Mouse (Mus musculus): ENCODE results near the gene Med8. TPM values are rescaled to one million over a fixed set of nuclear protein-coding genes. Genes with fewer than 3 reads are reported as not detected.

The Med8 gene
- polyA plus RNA-seq, 1 experiment from 2014 or later: 95.8 TPM

GRCm38 (mm10) chr4:118365991-118366390 is 43.1 kb upstream of the Med8 start:
- Histone ChIP-seq H3K27me3 (replicated peaks; ENCODE audit: insufficient read depth, low read length) (no peaks in the 10 kb centered on the region), H3K4me2 (replicated peaks; ENCODE audit: low read depth, low read length) (no peak overlapping the region), H3K27ac (ENCODE audit: low read length) (no peak overlapping the region), H3K9me3 (ENCODE audit: low read length) (no peaks in the 10 kb centered on the region), H3K4me1 (ENCODE audit: insufficient read depth, low read depth, low read length) (no peaks in the 10 kb centered on the region), H3K36me3 (ENCODE audit: insufficient read depth, low read length) (peaks cover 40% of the 10 kb centered on the region), H3K9ac (replicated peaks; ENCODE audit: low read depth) (no peak overlapping the region), H3K4me3 (ENCODE audit: low read depth, low read length) (no peak overlapping the region)
- no peak for ATAC-seq
- 85% methylated on average over 14 of the region's 14 CpGs for WGBS
- no peak for TF ChIP-seq CTCF (IDR thresholded peaks at IDR 0.05)
- no peak for TF ChIP-seq EP300 (IDR thresholded peaks at IDR 0.05)
- no peak for DNase-seq (ENCODE audit: low spot score)

- Histone ChIP-seq H3K9me3 (ENCODE audit: low read length) (no peaks in the 10 kb centered on the region), H3K27ac (ENCODE audit: low read length) (no peak overlapping the region), H3K4me2 (replicated peaks; ENCODE audit: low read depth, low read length) (no peak overlapping the region), H3K9ac (replicated peaks; ENCODE audit: low read depth) (no peak overlapping the region), H3K36me3 (ENCODE audit: insufficient read depth, low read length) (peaks cover 40% of the 10 kb centered on the region), H3K4me3 (ENCODE audit: low read depth, low read length) (no peak overlapping the region), H3K4me1 (ENCODE audit: insufficient read depth, low read depth, low read length) (no peaks in the 10 kb centered on the region), H3K27me3 (replicated peaks; ENCODE audit: insufficient read depth, low read length) (no peaks in the 10 kb centered on the region)
- ATAC-seq (no peak), DNase-seq (ENCODE audit: low spot score) (no peak)
- no peak for TF ChIP-seq CTCF (IDR thresholded peaks at IDR 0.05)
- no peak for TF ChIP-seq EP300 (IDR thresholded peaks at IDR 0.05)
- WGBS: 84% methylated on average over 12 of the region's 12 CpGs
Measured at GRCm38 (mm10) chr4:118367551-118367950, 41.6 kb upstream of the Med8 start.

- no peaks in the 10 kb centered on the region for H3K4me1 ChIP-seq (ENCODE audit: insufficient read depth, low read depth, low read length)
- H3K4me3 ChIP-seq (ENCODE audit: low read depth, low read length): no peak overlapping the region
- H3K9me3 ChIP-seq (ENCODE audit: low read length): no peaks in the 10 kb centered on the region
- no peak overlapping the region for H3K27ac ChIP-seq (ENCODE audit: low read length)
- H3K27me3 ChIP-seq (replicated peaks; ENCODE audit: insufficient read depth, low read length): no peaks in the 10 kb centered on the region
- ATAC-seq: no peak
- TF ChIP-seq EP300 (IDR thresholded peaks at IDR 0.05) (no peak), CTCF (IDR thresholded peaks at IDR 0.05) (no peak)
- 65% methylated on average over 3 of the region's 3 CpGs for WGBS
- H3K4me2 ChIP-seq (replicated peaks; ENCODE audit: low read depth, low read length): no peak overlapping the region
- H3K9ac ChIP-seq (replicated peaks; ENCODE audit: low read depth): no peak overlapping the region
- peaks cover 42% of the 10 kb centered on the region for H3K36me3 ChIP-seq (ENCODE audit: insufficient read depth, low read length)
- DNase-seq (ENCODE audit: low spot score): no peak
Measured at GRCm38 (mm10) chr4:118368616-118369015, 40.5 kb upstream of the Med8 start.

GRCm38 (mm10) chr4:118371822-118372221 is 37.3 kb upstream of the Med8 start:
- DNase-seq (ENCODE audit: low spot score): no peak
- TF ChIP-seq EP300 (IDR thresholded peaks at IDR 0.05) (no peak), CTCF (IDR thresholded peaks at IDR 0.05) (no peak)
- Histone ChIP-seq H3K27me3 (replicated peaks; ENCODE audit: insufficient read depth, low read length) (no peaks in the 10 kb centered on the region), H3K4me2 (replicated peaks; ENCODE audit: low read depth, low read length) (no peak overlapping the region), H3K9ac (replicated peaks; ENCODE audit: low read depth) (no peak overlapping the region), H3K9me3 (ENCODE audit: low read length) (no peaks in the 10 kb centered on the region), H3K36me3 (ENCODE audit: insufficient read depth, low read length) (peaks cover 39% of the 10 kb centered on the region), H3K27ac (ENCODE audit: low read length) (no peak overlapping the region), H3K4me1 (ENCODE audit: insufficient read depth, low read depth, low read length) (no peaks in the 10 kb centered on the region), H3K4me3 (ENCODE audit: low read depth, low read length) (no peak overlapping the region)
- no peak for ATAC-seq
- 92% methylated on average over 13 of the region's 13 CpGs for WGBS

- WGBS: 91% methylated on average over 6 of the region's 6 CpGs
- H3K27ac ChIP-seq (ENCODE audit: low read length): no peak overlapping the region
- no peak overlapping the region for H3K4me2 ChIP-seq (replicated peaks; ENCODE audit: low read depth, low read length)
- H3K27me3 ChIP-seq (replicated peaks; ENCODE audit: insufficient read depth, low read length): no peaks in the 10 kb centered on the region
- H3K9ac ChIP-seq (replicated peaks; ENCODE audit: low read depth): no peak overlapping the region
- TF ChIP-seq CTCF (IDR thresholded peaks at IDR 0.05) (no peak), EP300 (IDR thresholded peaks at IDR 0.05) (no peak)
- H3K36me3 ChIP-seq (ENCODE audit: insufficient read depth, low read length): peaks cover 39% of the 10 kb centered on the region
- H3K4me3 ChIP-seq (ENCODE audit: low read depth, low read length): no peak overlapping the region
- no peak for ATAC-seq
- no peak for DNase-seq (ENCODE audit: low spot score)
- no peaks in the 10 kb centered on the region for H3K4me1 ChIP-seq (ENCODE audit: insufficient read depth, low read depth, low read length)
- no peaks in the 10 kb centered on the region for H3K9me3 ChIP-seq (ENCODE audit: low read length)
Measured at GRCm38 (mm10) chr4:118375999-118376398, 33.1 kb upstream of the Med8 start.

- H3K4me1 ChIP-seq (ENCODE audit: insufficient read depth, low read depth, low read length): no peaks in the 10 kb centered on the region
- H3K4me3 ChIP-seq (ENCODE audit: low read depth, low read length): no peak overlapping the region
- TF ChIP-seq CTCF (IDR thresholded peaks at IDR 0.05) (no peak), EP300 (IDR thresholded peaks at IDR 0.05) (no peak)
- no peaks in the 10 kb centered on the region for H3K9me3 ChIP-seq (ENCODE audit: low read length)
- ATAC-seq (no peak), DNase-seq (ENCODE audit: low spot score) (no peak)
- WGBS: 92% methylated on average over 7 of the region's 7 CpGs
- no peak overlapping the region for H3K4me2 ChIP-seq (replicated peaks; ENCODE audit: low read depth, low read length)
- no peak overlapping the region for H3K27ac ChIP-seq (ENCODE audit: low read length)
- H3K27me3 ChIP-seq (replicated peaks; ENCODE audit: insufficient read depth, low read length): no peaks in the 10 kb centered on the region
- H3K9ac ChIP-seq (replicated peaks; ENCODE audit: low read depth): no peak overlapping the region
- peaks cover 43% of the 10 kb centered on the region for H3K36me3 ChIP-seq (ENCODE audit: insufficient read depth, low read length)
Measured at GRCm38 (mm10) chr4:118383271-118383670, 25.9 kb upstream of the Med8 start.

GRCm38 (mm10) chr4:118387316-118387715 is 21.8 kb upstream of the Med8 start:
- Histone ChIP-seq H3K4me1 (ENCODE audit: insufficient read depth, low read depth, low read length) (no peaks in the 10 kb centered on the region), H3K4me3 (ENCODE audit: low read depth, low read length) (no peak overlapping the region), H3K27ac (ENCODE audit: low read length) (no peak overlapping the region), H3K36me3 (ENCODE audit: insufficient read depth, low read length) (peaks cover 57% of the 10 kb centered on the region), H3K9ac (replicated peaks; ENCODE audit: low read depth) (no peak overlapping the region), H3K4me2 (replicated peaks; ENCODE audit: low read depth, low read length) (no peak overlapping the region), H3K9me3 (ENCODE audit: low read length) (no peaks in the 10 kb centered on the region), H3K27me3 (replicated peaks; ENCODE audit: insufficient read depth, low read length) (no peaks in the 10 kb centered on the region)
- 86% methylated on average over 8 of the region's 8 CpGs for WGBS
- peak; percentile 5; the same call in 1 of the 2 replicates for ATAC-seq
- TF ChIP-seq CTCF (IDR thresholded peaks at IDR 0.05): no peak
- TF ChIP-seq EP300 (IDR thresholded peaks at IDR 0.05): no peak
- peak; percentile 14 for DNase-seq (ENCODE audit: low spot score)

Measured in lung, postnatal 0 days (tissue).